ENCODE assay signal across 1 mouse cellular context in genomic region chr5:36698689-36699088, GRCm38 (mm10).
TF ChIP-seq lines count a peak whose summit lies in the region.

No protein-coding gene starts in this region.

TF ChIP-seq in CH12.LX, 34 proteins besides CTCF, POLR2A, EP300 and RAD21 (continued from another document):
- TF ChIP-seq MYC (IDR thresholded peaks at IDR 0.05; ENCODE audit: low read depth, low read length) = no peak
- no peak for TF ChIP-seq HCFC1 (IDR thresholded peaks at IDR 0.05; ENCODE audit: low read depth, low read length)
- TF ChIP-seq USF2 (conservative IDR thresholded peaks at IDR 0.05; ENCODE audit: low read depth, low read length) = no peak
- no peak for TF ChIP-seq CHD1 (IDR thresholded peaks at IDR 0.05; ENCODE audit: low read depth, low read length)
- no peak for TF ChIP-seq ZC3H11A (IDR thresholded peaks at IDR 0.05; ENCODE audit: low read depth, low read length)
- peak; percentile 50 for TF ChIP-seq ZNF384 (IDR thresholded peaks at IDR 0.05; ENCODE audit: low read depth, low read length)
- no peak for TF ChIP-seq ZKSCAN1 (IDR thresholded peaks at IDR 0.05; ENCODE audit: borderline replicate concordance, low read depth, low read length)
- no peak for TF ChIP-seq E2F4 (IDR thresholded peaks at IDR 0.05; ENCODE audit: insufficient replicate concordance, low read depth, low read length)
- TF ChIP-seq POLR2AphosphoS2 (IDR thresholded peaks at IDR 0.05; ENCODE audit: low read depth, low read length) = no peak
